ENCODE assay signal across 9 mouse cellular contexts in genomic region chr19:29843641-29844035, GRCm38 (mm10). TPM values are rescaled to one million over a fixed set of nuclear protein-coding genes. Genes with fewer than 3 reads are reported as not detected.
DNase-seq lines count a peak whose midpoint lies in the region; ATAC-seq and TF ChIP-seq lines count a peak whose summit lies in the region.
"Had no signal": no experiment of that assay in that cellular context is flagged by ENCODE, and none has a peak within 500 bp of the region (broad histone marks: within the 10 kb centered on the region; RNA-seq: fewer than 3 reads in every experiment).

No protein-coding gene starts in this region.

- no peak overlapping the region for H3K4me2 ChIP-seq in kidney, embryonic 14.5 days (replicated peaks; ENCODE audit: low read depth, low read length)
- no peak overlapping the region for H3K4me2 ChIP-seq in limb, embryonic 15.5 days
- H3K4me2 ChIP-seq: liver, embryonic 12.5 days had no signal

- no peak overlapping the region for H3K4me3 ChIP-seq in kidney, embryonic 14.5 days (ENCODE audit: low read length)
- no peak overlapping the region for H3K4me3 ChIP-seq in embryonic fibroblast, embryonic 13.5 days (ENCODE audit: insufficient read depth, low read length)
- H3K4me3 ChIP-seq in limb, embryonic 15.5 days: no peak overlapping the region
- H3K4me3 ChIP-seq: liver, embryonic 12.5 days had no signal

- H3K9ac ChIP-seq in kidney, embryonic 14.5 days (ENCODE audit: low read depth, low read length): no peak overlapping the region
- H3K9ac ChIP-seq in limb, embryonic 15.5 days: no peak overlapping the region
- H3K9ac ChIP-seq: liver, embryonic 12.5 days had no signal

- H3K4me1 ChIP-seq in kidney, embryonic 14.5 days (ENCODE audit: control insufficient read depth, insufficient read depth, low read length): peaks cover 4% of the 10 kb centered on the region; the same call in 1 of the 2 replicates
- no peaks in the 10 kb centered on the region for H3K4me1 ChIP-seq in embryonic fibroblast, embryonic 13.5 days (ENCODE audit: control insufficient read depth, insufficient read depth, low read length)
- H3K4me1 ChIP-seq in limb, embryonic 15.5 days: peaks cover 12% of the 10 kb centered on the region; the same call in 1 of the 2 replicates
- H3K4me1 ChIP-seq: liver, embryonic 12.5 days had no signal

- H3K27ac ChIP-seq in kidney, embryonic 14.5 days (ENCODE audit: low read depth, low read length): peak overlapping the region; percentile 44; the same call in 1 of the 2 replicates
- H3K27ac ChIP-seq in embryonic fibroblast, embryonic 13.5 days (ENCODE audit: insufficient read depth, low read length): peak overlapping the region; percentile 42
- peak overlapping the region; percentile 59 for H3K27ac ChIP-seq in limb, embryonic 15.5 days
- H3K27ac ChIP-seq: liver, embryonic 12.5 days had no signal

- no peak for ATAC-seq in kidney, embryonic 14.5 days (ENCODE audit: low FRiP score, low TSS enrichment)
- ATAC-seq in limb, embryonic 15.5 days (ENCODE audit: insufficient number of reproducible peaks, low FRiP score, low TSS enrichment, low read depth): no peak
- ATAC-seq: liver, embryonic 12.5 days had no signal

- TF ChIP-seq POLR2A in embryonic fibroblast, embryonic 13.5 days (IDR thresholded peaks at IDR 0.05; ENCODE audit: low read depth, low read length): no peak

- H3K9me3 ChIP-seq in kidney, embryonic 14.5 days (ENCODE audit: control insufficient read depth, low read length): no peaks in the 10 kb centered on the region
- H3K9me3 ChIP-seq in limb, embryonic 15.5 days: no peaks in the 10 kb centered on the region
- H3K9me3 ChIP-seq: liver, embryonic 12.5 days had no signal

- intact Hi-C loops in left cerebral cortex, postnatal 25 days (cut with DNase I): loop anchor here (5.0 kb wide), 1 partner anchor 109 kb away; no protein-coding TSS in a partner anchor

- no peak for TF ChIP-seq CTCF in embryonic fibroblast, embryonic 13.5 days (IDR thresholded peaks at IDR 0.05; ENCODE audit: borderline replicate concordance, insufficient read depth, low read length)

- no peaks in the 10 kb centered on the region for H3K36me3 ChIP-seq in kidney, embryonic 14.5 days (ENCODE audit: control insufficient read depth, insufficient read depth, low read length)
- no peaks in the 10 kb centered on the region for H3K36me3 ChIP-seq in limb, embryonic 15.5 days
- H3K36me3 ChIP-seq: liver, embryonic 12.5 days had no signal

- no peak for DNase-seq in kidney, adult 8-10 months
- DNase-seq in ZHBTc4 (ENCODE audit: low read depth, low spot score): peak; percentile 23
- no peak for DNase-seq in Muller cell, postnatal 12 days (ENCODE audit: inconsistent ontology term)
- DNase-seq in cerebellum, adult 11-12 months: no peak
- no peak for DNase-seq in left cerebral cortex, postnatal 25 days (ENCODE audit: low spot score in 2 of 2)

- H3K27me3 ChIP-seq in kidney, embryonic 14.5 days (ENCODE audit: control insufficient read depth, insufficient read depth, low read length): no peaks in the 10 kb centered on the region
- no peaks in the 10 kb centered on the region for H3K27me3 ChIP-seq in limb, embryonic 15.5 days
- H3K27me3 ChIP-seq: liver, embryonic 12.5 days had no signal

- 37% methylated on average over 5 of the region's 5 CpGs for WGBS in kidney, embryonic 14.5 days
- WGBS in limb, embryonic 15.5 days: 37% methylated on average over 5 of the region's 5 CpGs

RNA-seq across cellular contexts. Expression of gene Ranbp6, which starts 30.9 kb away (rescaled TPM):
- 10.2 and 22.4 TPM in 2 replicates for polyA plus RNA-seq in kidney, embryonic 14.5 days (2014; fragmentation: Nextera tagmentation; extraction: Ambion mirVana)
- polyA plus RNA-seq in embryonic fibroblast, embryonic 13.5 days (2011; ENCODE audit: insufficient read length, low read depth, missing spikeins): 10.6 and 16.2 TPM in 2 replicates
- 15.8 and 17.3 TPM in 2 replicates for polyA plus RNA-seq in limb, embryonic 15.5 days (2015; fragmentation: Nextera tagmentation; extraction: Ambion mirVana)
- total RNA-seq in left cerebral cortex, postnatal 25 days (2021): 10 to 100 TPM; 32.4 to 34.8 TPM

RNA-seq across cellular contexts. Expression of gene 9930021J03Rik, which starts 37.8 kb away (rescaled TPM):
- polyA plus RNA-seq in kidney, embryonic 14.5 days (2014; fragmentation: Nextera tagmentation; extraction: Ambion mirVana): 10.5 and 11.5 TPM in 2 replicates
- polyA plus RNA-seq in embryonic fibroblast, embryonic 13.5 days (2011; ENCODE audit: insufficient read length, low read depth, missing spikeins): 23.7 and 31.2 TPM in 2 replicates
- polyA plus RNA-seq in limb, embryonic 15.5 days (2015; fragmentation: Nextera tagmentation; extraction: Ambion mirVana): 4.2 and 5.0 TPM in 2 replicates
- total RNA-seq in left cerebral cortex, postnatal 25 days (2021): 10 to 100 TPM; 34.0 to 35.0 TPM
